Comparison of ENCODE assay signal across 8 mouse cellular contexts in genomic region chr17:32946716-32947115, GRCm38 (mm10). TPM values are rescaled to one million over a fixed set of nuclear protein-coding genes. Genes with fewer than 3 reads are reported as not detected.
DNase-seq lines count a peak whose midpoint lies in the region; ATAC-seq lines count a peak whose summit lies in the region.

No protein-coding gene starts in this region.

- peak overlapping the region; percentile 84 for H3K4me2 ChIP-seq in kidney, embryonic 16.5 days (replicated peaks; ENCODE audit: low read depth, low read length)
- H3K4me2 ChIP-seq in hindbrain, embryonic 15.5 days, result peak overlapping the region; percentile 61

- H3K36me3 ChIP-seq in kidney, embryonic 16.5 days (ENCODE audit: insufficient read depth, low read length), result no peaks in the 10 kb centered on the region
- H3K36me3 ChIP-seq in embryonic facial prominence, embryonic 10.5 days (replicated peaks), result no peaks in the 10 kb centered on the region
- no peaks in the 10 kb centered on the region for H3K36me3 ChIP-seq in hindbrain, embryonic 15.5 days
- no peaks in the 10 kb centered on the region for H3K36me3 ChIP-seq in macrophage (ENCODE audit: inconsistent target)

- H3K4me1 ChIP-seq in kidney, embryonic 16.5 days (ENCODE audit: insufficient read depth, low read length), result peaks cover 15% of the 10 kb centered on the region
- peaks cover 11% of the 10 kb centered on the region for H3K4me1 ChIP-seq in embryonic facial prominence, embryonic 10.5 days
- H3K4me1 ChIP-seq in hindbrain, embryonic 15.5 days (replicated peaks), result peaks cover 14% of the 10 kb centered on the region

- H3K27me3 ChIP-seq in kidney, embryonic 16.5 days (ENCODE audit: insufficient read depth, low read length), result no peaks in the 10 kb centered on the region
- no peaks in the 10 kb centered on the region for H3K27me3 ChIP-seq in embryonic facial prominence, embryonic 10.5 days (replicated peaks; ENCODE audit: low read depth, poor library complexity, severe bottlenecking)
- no peaks in the 10 kb centered on the region for H3K27me3 ChIP-seq in hindbrain, embryonic 15.5 days

- H3K4me3 ChIP-seq in kidney, embryonic 16.5 days (ENCODE audit: low read length), result peak overlapping the region; percentile 69
- peak overlapping the region; percentile 54 for H3K4me3 ChIP-seq in embryonic facial prominence, embryonic 10.5 days
- peak overlapping the region; percentile 47 for H3K4me3 ChIP-seq in hindbrain, embryonic 15.5 days
- H3K4me3 ChIP-seq in macrophage (ENCODE audit: inconsistent target), result peak overlapping the region; percentile 94

- H3K79me2 ChIP-seq in macrophage (ENCODE audit: inconsistent target), result peaks cover 14% of the 10 kb centered on the region; the same call in 1 of the 2 replicates

- no peak for DNase-seq in kidney, adult 11 months
- no peak for DNase-seq in embryonic facial prominence, embryonic 10.5 days (ENCODE audit: low spot score)
- no peak for DNase-seq in layer of hippocampus, postnatal 14 days (ENCODE audit: low spot score in 2 of 2)
- DNase-seq in urinary bladder, postnatal 4 days (ENCODE audit: low spot score in 2 of 2), result no peak
- no peak for DNase-seq in gastrocnemius, adult 8-10 months (ENCODE audit: low spot score in 2 of 2)

- H3K9ac ChIP-seq in kidney, embryonic 16.5 days (replicated peaks; ENCODE audit: low read length), result peak overlapping the region; percentile 72
- peak overlapping the region; percentile 42 for H3K9ac ChIP-seq in hindbrain, embryonic 15.5 days

- no peaks in the 10 kb centered on the region for H3K9me3 ChIP-seq in kidney, embryonic 16.5 days (ENCODE audit: low read length)
- H3K9me3 ChIP-seq in embryonic facial prominence, embryonic 10.5 days, result no peaks in the 10 kb centered on the region
- H3K9me3 ChIP-seq in hindbrain, embryonic 15.5 days, result no peaks in the 10 kb centered on the region

- peak overlapping the region; percentile 82 for H3K27ac ChIP-seq in kidney, embryonic 16.5 days (ENCODE audit: low read length)
- H3K27ac ChIP-seq in embryonic facial prominence, embryonic 10.5 days (replicated peaks), result peak overlapping the region; percentile 51; the same call in 1 of the 2 replicates
- no peak overlapping the region for H3K27ac ChIP-seq in hindbrain, embryonic 15.5 days (replicated peaks)
- H3K27ac ChIP-seq in macrophage, result peak overlapping the region; percentile 75

- 61% methylated on average over 9 of the region's 9 CpGs for WGBS in kidney, embryonic 16.5 days
- 63% methylated on average over 9 of the region's 9 CpGs for WGBS in embryonic facial prominence, embryonic 10.5 days
- 64% methylated on average over 9 of the region's 9 CpGs for WGBS in hindbrain, embryonic 15.5 days
- 8% methylated on average over 9 of the region's 9 CpGs for WGBS in macrophage (ENCODE audit: missing documents)

- ATAC-seq in kidney, embryonic 16.5 days (ENCODE audit: low FRiP score, low TSS enrichment), result no peak
- ATAC-seq in hindbrain, embryonic 15.5 days (ENCODE audit: low FRiP score, low read depth), result no peak

RNA-seq across cellular contexts. Expression of gene Cyp4f13, which starts 0.5 kb away (rescaled TPM):
- polyA plus RNA-seq in kidney, embryonic 16.5 days (2015; fragmentation: Nextera tagmentation; extraction: Ambion mirVana), result 16.3 and 18.3 TPM in 2 replicates
- 2.1 and 3.3 TPM in 2 replicates for polyA plus RNA-seq in embryonic facial prominence, embryonic 10.5 days (2016; fragmentation: Nextera tagmentation; extraction: Ambion mirVana)
- polyA plus RNA-seq in hindbrain, embryonic 15.5 days (2015; fragmentation: Nextera tagmentation; extraction: Ambion mirVana), result 9.8 and 10.6 TPM in 2 replicates
- 100 to 1,000 TPM in 18 of 26 experiments, 10 to 100 TPM in 8; 46.7 to 214 (median 134) TPM for total RNA-seq in macrophage (2018; cell fraction: chromatin; rRNA removed)
- 10 to 100 TPM; 18.8 to 38.3 (median 25.3) TPM for total RNA-seq in macrophage (2018; cell fraction: cytosol; rRNA removed)
- 100 to 1,000 TPM in 10 of 26 experiments, 10 to 100 TPM in 16; 33.9 to 152 (median 84.6) TPM for total RNA-seq in macrophage (2018; cell fraction: nucleus; rRNA removed)
- polyA plus RNA-seq in macrophage (2018), result 18.9 to 23.1 TPM (median 21.1 TPM) in 3 replicates
- 10 to 100 TPM; 22.6 to 25.2 TPM for total RNA-seq in layer of hippocampus, postnatal 14 days (2021)
- 1 to 10 TPM; 6.3 to 9.3 (median 7.2) TPM for total RNA-seq in gastrocnemius, adult 8-10 months (2022)

RNA-seq across cellular contexts. Expression of gene Zfp472, which starts 18.9 kb away (rescaled TPM):
- polyA plus RNA-seq in kidney, embryonic 16.5 days (2015; fragmentation: Nextera tagmentation; extraction: Ambion mirVana), result 11.4 TPM in 2 replicates
- 12.0 and 15.1 TPM in 2 replicates for polyA plus RNA-seq in embryonic facial prominence, embryonic 10.5 days (2016; fragmentation: Nextera tagmentation; extraction: Ambion mirVana)
- polyA plus RNA-seq in hindbrain, embryonic 15.5 days (2015; fragmentation: Nextera tagmentation; extraction: Ambion mirVana), result 7.5 and 8.2 TPM in 2 replicates
- 10 to 100 TPM in 8 of 26 experiments, 1 to 10 TPM in 17, under 1 TPM in 1; 0.66 to 21.4 (median 7.1) TPM for total RNA-seq in macrophage (2018; cell fraction: chromatin; rRNA removed)
- total RNA-seq in macrophage (2018; cell fraction: cytosol; rRNA removed), result 1 to 10 TPM in 22 of 26 experiments, under 1 TPM in 4; 0.40 to 8.1 (median 4.2) TPM
- 10 to 100 TPM in 5 of 26 experiments, 1 to 10 TPM in 20, under 1 TPM in 1; 0.78 to 17.1 (median 3.5) TPM for total RNA-seq in macrophage (2018; cell fraction: nucleus; rRNA removed)
- 5.8 to 7.5 TPM (median 6.6 TPM) in 3 replicates for polyA plus RNA-seq in macrophage (2018)
- 1 to 10 TPM; 4.0 to 4.8 TPM for total RNA-seq in layer of hippocampus, postnatal 14 days (2021)
- 1 to 10 TPM; 1.1 to 1.7 (median 1.4) TPM for total RNA-seq in gastrocnemius, adult 8-10 months (2022)

RNA-seq across cellular contexts. Expression of gene Cyp4f14, which starts 29.6 kb away (rescaled TPM):
- not detected in 2 replicates for polyA plus RNA-seq in kidney, embryonic 16.5 days (2015; fragmentation: Nextera tagmentation; extraction: Ambion mirVana)
- not detected in 2 replicates for polyA plus RNA-seq in embryonic facial prominence, embryonic 10.5 days (2016; fragmentation: Nextera tagmentation; extraction: Ambion mirVana)
- not detected in 2 replicates for polyA plus RNA-seq in hindbrain, embryonic 15.5 days (2015; fragmentation: Nextera tagmentation; extraction: Ambion mirVana)
- total RNA-seq in macrophage (2018; cell fraction: chromatin; rRNA removed), result not detected
- total RNA-seq in macrophage (2018; cell fraction: cytosol; rRNA removed), result not detected
- not detected for total RNA-seq in macrophage (2018; cell fraction: nucleus; rRNA removed)
- polyA plus RNA-seq in macrophage (2018), result not detected in 3 replicates
- total RNA-seq in layer of hippocampus, postnatal 14 days (2021), result 1 to 10 TPM; 2.6 to 3.8 TPM
- under 1 TPM in 2 of 4 experiments, not detected in 2; 0.18 to 0.44 TPM for total RNA-seq in gastrocnemius, adult 8-10 months (2022)

RNA-seq across cellular contexts. Expression of gene Zfp952, which starts 46.2 kb away (rescaled TPM):
- 12.2 and 12.3 TPM in 2 replicates for polyA plus RNA-seq in kidney, embryonic 16.5 days (2015; fragmentation: Nextera tagmentation; extraction: Ambion mirVana)
- 13.1 and 13.3 TPM in 2 replicates for polyA plus RNA-seq in embryonic facial prominence, embryonic 10.5 days (2016; fragmentation: Nextera tagmentation; extraction: Ambion mirVana)
- 18.3 and 19.1 TPM in 2 replicates for polyA plus RNA-seq in hindbrain, embryonic 15.5 days (2015; fragmentation: Nextera tagmentation; extraction: Ambion mirVana)
- 10 to 100 TPM in 18 of 26 experiments, 1 to 10 TPM in 8; 1.8 to 35.2 (median 15.3) TPM for total RNA-seq in macrophage (2018; cell fraction: chromatin; rRNA removed)
- total RNA-seq in macrophage (2018; cell fraction: cytosol; rRNA removed), result 10 to 100 TPM in 5 of 26 experiments, 1 to 10 TPM in 21; 3.2 to 12.0 (median 7.9) TPM
- total RNA-seq in macrophage (2018; cell fraction: nucleus; rRNA removed), result 10 to 100 TPM in 15 of 26 experiments, 1 to 10 TPM in 11; 2.7 to 27.3 (median 13.8) TPM
- 6.6 to 9.1 TPM (median 7.2 TPM) in 3 replicates for polyA plus RNA-seq in macrophage (2018)
- 10 to 100 TPM; 18.6 to 19.2 TPM for total RNA-seq in layer of hippocampus, postnatal 14 days (2021)
- 1 to 10 TPM; 3.7 to 4.0 (median 3.9) TPM for total RNA-seq in gastrocnemius, adult 8-10 months (2022)

RNA-seq across cellular contexts. Expression of gene Zfp870, which starts 55.3 kb away (rescaled TPM):
- 6.4 and 8.3 TPM in 2 replicates for polyA plus RNA-seq in kidney, embryonic 16.5 days (2015; fragmentation: Nextera tagmentation; extraction: Ambion mirVana)
- 7.1 and 8.7 TPM in 2 replicates for polyA plus RNA-seq in embryonic facial prominence, embryonic 10.5 days (2016; fragmentation: Nextera tagmentation; extraction: Ambion mirVana)
- 7.3 and 7.9 TPM in 2 replicates for polyA plus RNA-seq in hindbrain, embryonic 15.5 days (2015; fragmentation: Nextera tagmentation; extraction: Ambion mirVana)
- 10 to 100 TPM in 1 of 26 experiments, 1 to 10 TPM in 23, under 1 TPM in 2; 0.50 to 11.9 (median 3.8) TPM for total RNA-seq in macrophage (2018; cell fraction: chromatin; rRNA removed)
- total RNA-seq in macrophage (2018; cell fraction: cytosol; rRNA removed), result 1 to 10 TPM in 18 of 26 experiments, under 1 TPM in 8; 0.25 to 4.6 (median 2.0) TPM
- total RNA-seq in macrophage (2018; cell fraction: nucleus; rRNA removed), result 1 to 10 TPM in 24 of 26 experiments, under 1 TPM in 2; 0.72 to 8.2 (median 2.5) TPM
- 1.7 to 2.7 TPM (median 1.8 TPM) in 3 replicates for polyA plus RNA-seq in macrophage (2018)
- total RNA-seq in layer of hippocampus, postnatal 14 days (2021), result 10 to 100 TPM in 1 of 2 experiments, 1 to 10 TPM in 1; 8.9 to 11.1 TPM
- 1 to 10 TPM; 4.8 to 8.5 (median 8.1) TPM for total RNA-seq in gastrocnemius, adult 8-10 months (2022)
